Mouse (Mus musculus): ENCODE results near the gene Foxn4.

Foxn4 gene

DNA sequence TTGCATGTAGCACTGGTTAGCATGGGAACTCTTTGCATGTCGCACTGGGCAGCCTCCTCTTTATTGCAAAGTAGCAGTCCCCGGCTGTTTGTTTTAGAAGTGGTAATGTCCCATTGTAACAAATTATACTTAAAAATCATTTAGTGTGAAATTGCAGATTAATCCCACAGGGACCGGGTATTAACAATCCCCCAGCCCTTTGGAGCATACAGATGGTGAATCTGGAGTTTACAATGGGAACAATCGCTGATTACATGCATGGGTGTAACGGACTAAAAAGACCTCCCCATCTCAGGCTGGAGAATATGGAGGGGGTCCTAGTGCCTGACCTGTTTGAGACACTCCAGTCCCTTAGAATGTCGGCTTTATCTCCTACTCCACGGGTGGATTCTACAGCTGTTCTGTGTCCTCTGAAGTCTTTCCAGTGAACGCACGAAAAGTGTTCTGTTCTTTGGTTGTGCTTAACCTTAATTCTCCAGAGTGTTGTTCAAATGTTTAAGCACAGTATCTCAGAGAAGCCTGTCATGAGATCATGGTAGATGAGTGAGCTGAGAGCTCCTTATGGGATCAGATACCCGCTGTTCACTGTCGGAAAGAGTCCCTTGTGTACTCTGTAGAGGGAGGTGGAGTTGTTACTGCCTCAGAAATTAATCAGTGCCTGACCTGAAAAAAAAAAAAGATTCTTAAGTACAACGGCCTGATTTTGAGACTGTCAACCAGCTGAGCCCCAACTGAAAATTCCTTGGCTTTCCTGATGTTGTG is 6.0 kb upstream of the Foxn4 start:
- no peak for DNase-seq

DNA sequence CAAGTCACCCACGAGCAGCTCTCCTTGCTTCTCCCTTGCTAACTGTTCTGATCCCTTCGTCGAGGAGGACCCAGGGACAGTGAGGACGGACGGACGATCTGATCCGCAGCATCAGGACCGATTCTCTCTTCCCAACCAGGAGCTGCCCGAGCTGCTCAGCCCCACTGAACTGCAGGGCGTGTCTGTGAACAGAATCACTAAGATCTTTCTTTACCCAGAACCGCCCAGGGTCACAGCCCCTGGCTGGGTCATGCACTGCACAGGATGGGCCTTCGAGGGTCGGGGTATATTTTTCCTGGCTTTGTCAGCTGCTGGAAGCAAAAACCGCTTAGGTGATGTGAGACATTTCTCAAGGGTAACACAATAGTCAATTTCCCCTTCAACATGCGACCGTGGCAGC is 2.4 kb upstream of the Foxn4 start:
- DNase-seq, result no peak

DNA sequence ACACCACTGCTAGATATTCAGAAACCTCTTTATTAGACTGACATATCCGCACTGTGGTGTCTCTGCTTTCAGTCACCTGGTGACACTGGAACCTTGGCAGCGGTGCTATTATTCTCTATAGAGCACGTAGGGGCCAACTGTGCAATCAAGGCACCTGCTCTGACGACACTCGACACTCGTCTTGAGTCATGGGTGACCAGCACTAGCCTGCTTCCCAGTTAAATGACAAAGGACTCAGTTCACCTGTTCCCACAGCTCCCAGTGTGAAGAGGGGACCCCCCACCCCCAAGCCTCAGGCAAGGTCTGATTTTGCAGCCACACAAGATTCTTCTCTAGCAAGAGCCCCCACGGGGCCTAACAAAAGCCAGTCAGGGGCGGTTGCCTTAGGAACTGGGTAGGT is 1.7 kb upstream of the Foxn4 start:
- no peak for DNase-seq

DNA sequence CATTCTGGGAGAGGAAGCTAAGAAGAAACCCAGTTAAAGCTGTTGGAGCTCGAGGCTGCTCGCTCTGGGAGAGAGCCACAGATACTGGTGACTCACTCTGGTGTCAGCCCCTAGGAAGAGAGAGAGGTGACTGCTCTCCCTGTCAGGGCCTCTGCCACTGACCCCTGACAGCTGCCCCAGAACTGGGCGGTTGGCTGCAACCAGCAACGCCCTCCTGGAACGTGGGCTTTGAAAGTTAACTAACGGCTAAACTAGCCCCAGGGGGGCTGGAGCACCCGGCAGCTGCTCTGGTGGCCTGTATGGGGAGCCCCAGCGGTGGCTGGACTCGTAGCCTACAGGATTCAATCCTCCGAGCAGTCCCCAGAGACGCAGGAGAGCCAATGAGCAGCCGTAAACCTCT is 3.6 kb downstream of the Foxn4 start:
- no peak for DNase-seq

DNA sequence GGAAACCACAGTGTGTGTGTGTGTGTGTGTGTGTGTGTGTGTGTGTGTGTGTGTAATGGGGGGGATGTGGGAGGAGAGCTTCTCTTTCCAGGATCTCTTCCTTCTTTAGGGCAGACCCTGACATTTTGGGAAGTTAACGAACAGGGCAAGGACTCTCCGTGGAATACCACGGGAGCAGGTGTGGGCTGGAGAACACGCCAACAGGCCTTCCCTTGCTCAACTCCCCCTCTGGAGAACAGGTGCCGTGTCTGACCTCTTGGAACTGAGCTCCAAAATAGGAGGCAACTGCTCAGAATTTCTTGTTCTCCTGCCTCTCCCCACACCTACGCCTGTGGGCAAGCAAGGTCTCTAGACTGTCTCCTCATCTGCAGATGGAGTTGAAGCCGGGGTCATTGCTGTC is 4.1 kb downstream of the Foxn4 start:
- no peak for DNase-seq

DNA sequence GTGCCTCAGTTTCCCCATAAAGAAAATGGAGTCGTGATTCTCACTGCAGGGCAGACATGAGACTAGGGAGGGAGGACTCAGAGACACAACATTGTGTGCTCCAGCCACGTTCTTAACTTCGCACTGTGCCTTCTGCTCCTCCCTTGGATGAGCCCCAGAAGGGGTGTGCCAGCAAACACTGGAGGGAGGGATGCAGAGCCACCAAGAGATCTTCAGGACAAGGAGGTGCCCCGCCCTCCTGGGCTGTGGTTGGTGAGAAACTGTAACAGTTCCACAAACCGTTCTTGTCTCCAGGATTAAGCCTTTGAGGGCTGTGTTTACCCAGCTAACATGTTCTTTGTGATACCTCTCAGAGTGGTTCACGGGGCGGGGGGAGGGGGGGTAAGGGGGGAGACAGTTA is 5.0 kb downstream of the Foxn4 start:
- DNase-seq, result no peak

DNA sequence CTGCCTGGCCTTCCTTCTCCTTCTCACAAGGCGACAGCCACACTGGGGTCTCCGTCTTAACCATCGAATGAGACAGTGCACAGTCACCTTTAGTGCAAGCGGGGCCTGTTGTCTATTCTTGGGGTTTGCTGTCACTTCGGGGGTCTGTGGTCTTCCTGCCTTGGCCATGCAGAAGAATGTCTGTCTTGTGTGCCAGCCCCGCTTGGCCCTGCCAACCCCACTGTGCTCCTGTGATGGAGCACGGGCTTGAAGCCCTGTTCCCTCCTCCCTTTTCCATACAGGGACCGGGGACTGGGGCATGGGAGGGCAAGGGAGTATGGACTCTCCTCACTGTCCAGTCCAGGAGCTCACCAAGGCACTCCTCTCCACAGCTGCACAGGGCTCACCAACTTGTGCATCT is 8.8 kb downstream of the Foxn4 start:
- no peak for DNase-seq

DNA sequence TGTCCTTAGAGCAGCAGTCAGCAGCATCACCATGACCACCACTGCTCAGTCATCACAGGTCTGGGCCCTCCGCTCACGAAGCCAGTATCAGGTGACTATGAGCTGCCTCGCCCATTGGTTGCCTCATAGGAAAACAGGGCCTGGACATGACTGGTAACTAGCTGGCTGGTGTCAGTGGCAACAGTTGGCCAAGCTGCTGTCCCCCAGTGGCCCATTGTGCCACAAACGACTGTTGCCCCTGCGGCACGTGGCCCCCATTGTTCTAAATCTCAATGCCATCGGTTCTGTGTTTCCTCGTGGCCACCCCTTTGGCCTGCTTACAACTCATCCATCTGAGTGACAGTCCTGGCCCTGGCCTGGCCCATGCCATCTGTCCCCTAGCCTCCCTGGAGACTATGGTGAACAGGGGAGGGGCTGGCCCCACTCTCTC is 9.6 kb downstream of the Foxn4 start:
- DNase-seq, result no peak

DNA sequence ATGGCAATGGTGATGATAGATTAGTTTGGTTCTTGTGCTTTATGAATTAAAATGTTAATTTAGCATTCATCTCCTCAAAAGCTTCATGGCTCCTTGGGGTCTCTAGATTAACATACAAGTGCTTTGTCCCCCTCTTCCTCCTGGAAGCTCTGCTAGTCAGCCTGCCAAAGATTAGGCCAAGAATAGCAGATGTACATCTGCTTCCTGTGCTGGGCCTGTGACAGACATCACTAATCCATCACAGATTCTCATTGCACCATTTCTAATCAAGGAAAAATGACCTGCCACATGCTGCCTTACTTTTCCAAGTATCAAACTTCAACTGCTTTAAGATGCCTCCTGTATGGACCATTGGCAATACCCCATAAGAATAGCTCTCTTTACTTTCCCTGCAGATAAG is 12.1 kb downstream of the Foxn4 start:
- no peak for DNase-seq

DNA sequence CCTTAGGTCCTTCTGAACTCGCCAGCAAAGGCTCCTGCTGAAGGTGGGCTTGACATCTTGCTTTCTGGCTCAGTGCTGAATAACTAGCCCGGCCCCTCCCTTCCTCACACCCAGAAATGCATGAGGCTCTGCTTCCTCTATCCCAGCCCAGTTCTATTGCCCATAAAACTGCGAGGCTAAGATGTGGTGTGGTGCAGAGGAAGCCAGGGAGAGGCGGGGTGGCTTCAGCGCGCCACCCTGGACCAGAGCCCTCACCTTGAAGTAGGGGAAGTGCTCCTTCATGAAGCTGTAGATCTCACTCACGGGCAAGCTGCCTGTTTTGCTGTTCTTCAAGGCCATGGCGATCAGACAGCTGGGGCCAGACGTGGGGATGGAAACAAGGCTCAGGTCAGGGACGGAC is 14.1 kb downstream of the Foxn4 start:
- DNase-seq, result no peak

DNA sequence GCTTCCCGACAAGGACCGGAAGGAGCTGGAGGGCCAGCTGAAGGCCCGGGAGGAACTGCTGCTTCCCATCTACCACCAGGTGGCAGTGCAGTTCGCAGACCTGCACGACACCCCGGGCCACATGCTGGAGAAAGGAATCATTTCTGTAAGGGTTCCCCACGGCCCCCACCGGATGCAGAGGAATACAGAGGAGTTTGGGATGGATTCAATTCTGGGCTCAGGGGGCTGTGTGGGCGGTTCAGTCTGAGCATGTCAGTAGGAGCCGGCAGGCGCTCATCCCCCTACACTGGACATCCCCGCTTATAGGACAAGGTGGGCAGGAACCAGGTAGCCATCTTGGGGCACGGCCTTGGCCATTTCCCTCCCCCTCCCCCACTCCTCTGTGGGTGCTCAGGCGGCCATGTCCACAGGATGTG is 25.4 kb downstream of the Foxn4 start:
- peak; percentile 66 for DNase-seq

DNA sequence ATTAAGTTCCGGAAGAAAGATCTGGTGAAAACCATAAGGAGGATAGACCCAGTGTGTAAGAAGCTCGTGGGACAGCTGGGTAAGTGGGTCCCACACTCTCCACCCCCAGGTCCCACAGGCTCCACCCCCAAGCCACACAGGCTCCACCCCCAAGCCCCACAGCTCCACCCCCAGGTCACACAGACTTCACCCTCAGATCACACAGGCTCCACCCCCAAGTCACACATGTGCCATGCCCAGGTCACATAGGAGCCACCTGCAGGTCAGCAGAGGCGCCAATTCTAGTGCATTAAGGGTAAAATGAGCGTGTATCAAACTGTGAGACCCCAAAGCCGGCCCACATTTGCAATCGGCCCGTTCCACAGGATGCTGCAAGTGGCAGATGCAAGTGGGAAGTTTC is 27.1 kb downstream of the Foxn4 start:
- DNase-seq, result no peak

DNA sequence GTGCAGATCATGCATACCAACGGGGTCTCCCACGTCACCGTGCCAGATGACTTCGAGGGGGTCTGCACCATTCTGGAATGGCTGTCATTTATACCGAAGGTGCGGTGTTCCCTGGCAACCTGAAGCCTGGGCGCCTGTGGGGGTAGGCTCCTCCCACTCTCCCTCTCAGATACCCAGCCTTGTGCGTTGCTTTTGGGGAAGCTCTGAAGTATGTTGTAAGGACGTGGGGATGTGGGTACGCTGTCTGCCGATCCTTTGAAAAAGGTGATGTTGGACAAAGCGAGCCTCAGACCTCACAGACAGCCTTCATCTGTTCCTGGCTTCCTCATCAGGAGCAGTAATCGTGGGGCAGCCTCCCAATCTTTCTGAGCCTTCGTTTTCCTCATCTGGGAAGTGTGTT is 33.9 kb downstream of the Foxn4 start:
- DNase-seq, result no peak

DNA sequence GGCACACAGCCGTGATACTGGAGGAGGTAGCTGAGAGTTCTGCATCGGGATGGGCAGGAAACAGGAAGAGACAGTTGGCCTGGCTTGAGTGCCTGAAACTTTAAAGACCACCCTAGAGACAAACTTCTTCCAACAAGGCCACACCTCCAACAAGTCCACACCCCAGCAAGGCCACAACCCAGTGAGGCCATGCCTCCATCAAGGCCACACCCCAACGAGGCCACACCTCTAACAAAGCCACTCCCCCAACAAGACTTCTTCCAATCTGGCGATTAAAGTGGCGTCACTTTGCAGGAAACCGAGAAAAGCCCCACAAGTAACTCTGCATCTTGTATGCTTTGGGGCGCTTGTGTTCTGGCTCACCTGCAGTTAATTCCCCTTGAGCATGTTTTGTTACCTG is 34.7 kb downstream of the Foxn4 start:
- no peak for DNase-seq

DNA sequence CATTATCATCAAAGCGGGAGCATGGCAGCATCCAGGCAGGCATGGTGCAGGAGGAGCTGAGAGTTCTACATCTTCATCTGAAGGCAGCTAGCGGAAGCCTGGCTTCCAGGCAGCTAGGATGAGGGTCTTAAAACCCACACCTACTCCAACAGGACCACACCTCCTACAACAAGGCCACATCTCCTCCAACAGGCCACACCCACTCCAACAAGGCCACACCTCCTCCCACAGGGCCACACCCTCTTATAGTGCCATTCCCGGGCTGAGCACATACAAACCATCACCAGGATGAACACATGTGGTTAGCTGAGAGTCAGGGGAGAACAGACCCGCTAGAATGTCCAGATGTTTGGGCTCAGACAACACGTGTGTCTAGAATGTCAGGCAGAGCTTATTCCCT is 44.7 kb downstream of the Foxn4 start:
- DNase-seq, result no peak

DNA sequence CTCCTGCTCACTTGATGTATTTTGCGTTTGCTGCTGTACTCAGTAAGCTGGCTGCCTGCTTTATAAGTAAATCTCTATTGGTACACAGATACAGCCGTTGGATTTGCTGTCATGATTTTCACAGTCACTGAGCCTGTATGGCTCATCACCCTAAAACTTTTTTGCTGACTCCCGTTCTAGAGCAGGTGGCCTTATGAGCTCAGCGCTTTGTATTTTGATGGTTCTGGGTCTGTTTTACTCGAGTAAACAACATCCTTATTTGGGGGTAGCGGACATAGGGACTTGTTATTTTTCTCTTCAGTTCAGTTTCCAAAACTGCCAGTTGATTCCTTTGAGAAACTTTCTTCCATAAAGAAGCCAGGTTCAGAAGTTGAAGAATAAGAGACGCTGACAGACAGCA is 47.6 kb downstream of the Foxn4 start:
- no peak for DNase-seq

DNA sequence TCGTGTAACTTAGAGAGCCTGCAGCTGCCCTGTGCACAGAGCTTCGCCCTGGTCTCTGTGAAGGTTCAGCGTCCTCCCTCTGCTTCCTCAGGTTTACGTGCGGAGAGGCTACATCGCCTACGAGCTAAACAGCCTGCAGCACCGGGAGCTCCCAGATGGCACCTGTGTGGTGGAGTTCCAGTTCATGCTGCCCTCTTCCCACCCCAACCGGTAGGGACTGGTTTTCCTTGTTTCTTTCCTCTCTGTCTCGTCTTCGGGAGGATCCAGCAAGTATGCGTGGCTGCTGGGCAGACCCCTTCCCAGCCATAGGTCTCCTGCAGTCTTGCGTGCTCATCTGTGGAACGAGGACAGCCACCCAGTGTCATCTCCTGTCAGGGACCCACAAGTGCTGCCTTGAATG is 54.8 kb downstream of the Foxn4 start:
- DNase-seq, result no peak

DNA sequence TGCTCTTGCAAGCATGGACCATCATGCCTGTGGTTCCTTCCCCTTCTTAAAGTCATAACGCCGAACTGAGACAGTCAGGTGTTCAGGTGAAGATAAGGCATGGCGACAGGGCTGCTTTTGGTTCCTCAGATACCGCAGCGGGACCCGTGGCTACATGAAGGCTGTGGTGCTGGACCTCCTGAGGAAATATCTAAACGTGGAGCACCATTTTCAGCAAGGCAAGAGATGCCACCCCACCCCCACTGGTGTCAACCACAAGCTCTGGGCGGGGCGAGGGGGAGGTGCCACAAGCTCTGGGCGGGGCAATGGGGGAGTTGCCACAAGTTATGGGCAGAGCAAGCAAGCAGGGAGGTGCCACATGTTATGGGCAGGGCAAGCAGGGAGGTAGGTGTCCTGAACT is 60.4 kb downstream of the Foxn4 start:
- no peak for DNase-seq

DNA sequence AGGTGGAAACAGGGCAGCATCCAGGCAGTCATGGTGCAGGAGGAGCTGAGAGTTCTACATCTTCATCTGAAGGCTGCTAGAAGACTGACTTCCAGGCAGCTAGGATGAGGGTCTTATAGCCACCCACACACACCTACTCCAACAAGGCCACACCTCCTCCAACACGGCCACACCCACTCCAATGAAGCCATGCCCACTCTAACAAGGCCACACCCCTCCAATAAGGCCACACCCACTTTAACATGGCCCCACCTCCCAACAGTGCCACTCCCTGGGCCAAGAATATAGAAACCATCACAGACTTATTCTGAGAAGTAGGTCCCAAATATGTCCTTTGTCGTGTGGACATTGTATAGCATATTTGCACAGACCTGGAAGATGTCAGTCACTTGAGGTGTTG is 67.4 kb downstream of the Foxn4 start:
- no peak for DNase-seq
